Mouse (Mus musculus) liver, adult 2 months (tissue): ENCODE data around the gene Psmb3.

Experiments
- CTCF ChIP-seq: fragments of 200-500 bp; IDR thresholded peaks from 2 replicates; pipeline ENCODE4 v1.5.1; 2011; ENCODE audit warnings: low read depth, low read length, control low read depth
- POLR2A ChIP-seq: fragments of 200-500 bp; IDR thresholded peaks from 2 replicates; pipeline ENCODE4 v1.6.1; 2011; ENCODE audit warnings: low read length, control low read depth; ENCODE audit not compliant: insufficient read depth; ENCODE audit errors: extremely low read depth

GRCm38 (mm10) chr11:97745331-97745721 is 42.1 kb downstream of the Psmb3 start:
- TF ChIP-seq CTCF (no peak), POLR2A (no peak)
